Mouse (Mus musculus): ENCODE data around the gene BC025920. TPM values are rescaled to one million over a fixed set of nuclear protein-coding genes. Genes with fewer than 3 reads are reported as not detected.

BC025920 gene
- polyA plus RNA-seq, 1 experiment, result 0.25 TPM

GRCm38 (mm10) chr10:81560719-81561459, 45.2 kb upstream of the BC025920 start:
- TF ChIP-seq MAX (IDR thresholded peaks at IDR 0.05), result no peak
- no peak for TF ChIP-seq MYOG (IDR thresholded peaks at IDR 0.05; ENCODE audit: control insufficient read depth, extremely low read depth, insufficient read length)
- no peak for TF ChIP-seq FOSL1 (IDR thresholded peaks at IDR 0.05; ENCODE audit: insufficient read depth, low read length, poor library complexity, severe bottlenecking)
- no peak for TF ChIP-seq CEBPB (IDR thresholded peaks at IDR 0.05; ENCODE audit: low read depth)
- TF ChIP-seq USF1 (IDR thresholded peaks at IDR 0.05; ENCODE audit: low read depth), result no peak
- no peak for TF ChIP-seq MYOD1 (IDR thresholded peaks at IDR 0.05; ENCODE audit: control insufficient read depth, insufficient read length, low read depth)
- no peak for TF ChIP-seq CTCF (IDR thresholded peaks at IDR 0.05; ENCODE audit: control insufficient read depth, insufficient read depth, insufficient read length)
- Histone ChIP-seq H3K27me3 (ENCODE audit: control insufficient read depth, insufficient read depth, insufficient read length) (no peaks in the 10 kb centered on the region), H3K4me3 (ENCODE audit: insufficient read depth, poor library complexity, severe bottlenecking) (peak overlapping the region; percentile 95), H3ac (ENCODE audit: control insufficient read depth, insufficient read length, low read depth) (peak overlapping the region; percentile 97), H3K79me2 (ENCODE audit: control insufficient read depth, insufficient read depth) (peaks cover 52% of the 10 kb centered on the region), H3K36me3 (ENCODE audit: control insufficient read depth, insufficient read depth) (peaks cover 37% of the 10 kb centered on the region), H3K79me3 (ENCODE audit: low read depth) (peaks cover 30% of the 10 kb centered on the region)

GRCm38 (mm10) chr10:81562411-81562810, 43.7 kb upstream of the BC025920 start:
- Histone ChIP-seq H3K79me3 (ENCODE audit: low read depth) (peaks cover 30% of the 10 kb centered on the region), H3K79me2 (ENCODE audit: control insufficient read depth, insufficient read depth) (peaks cover 52% of the 10 kb centered on the region), H3K4me3 (ENCODE audit: insufficient read depth, poor library complexity, severe bottlenecking) (no peak overlapping the region), H3K27me3 (ENCODE audit: control insufficient read depth, insufficient read depth, insufficient read length) (no peaks in the 10 kb centered on the region), H3ac (ENCODE audit: control insufficient read depth, insufficient read length, low read depth) (no peak overlapping the region), H3K36me3 (ENCODE audit: control insufficient read depth, insufficient read depth) (peaks cover 49% of the 10 kb centered on the region)
- TF ChIP-seq CTCF (IDR thresholded peaks at IDR 0.05; ENCODE audit: control insufficient read depth, insufficient read depth, insufficient read length) (no peak), CEBPB (IDR thresholded peaks at IDR 0.05; ENCODE audit: low read depth) (no peak), MAX (IDR thresholded peaks at IDR 0.05) (no peak), USF1 (IDR thresholded peaks at IDR 0.05; ENCODE audit: low read depth) (no peak), FOSL1 (IDR thresholded peaks at IDR 0.05; ENCODE audit: insufficient read depth, low read length, poor library complexity, severe bottlenecking) (no peak), MYOG (IDR thresholded peaks at IDR 0.05; ENCODE audit: control insufficient read depth, extremely low read depth, insufficient read length) (no peak), MYOD1 (IDR thresholded peaks at IDR 0.05; ENCODE audit: control insufficient read depth, insufficient read length, low read depth) (no peak)

- Histone ChIP-seq H3K79me3 (ENCODE audit: low read depth) (peaks cover 30% of the 10 kb centered on the region), H3K79me2 (ENCODE audit: control insufficient read depth, insufficient read depth) (peaks cover 52% of the 10 kb centered on the region), H3K36me3 (ENCODE audit: control insufficient read depth, insufficient read depth) (peaks cover 49% of the 10 kb centered on the region), H3ac (ENCODE audit: control insufficient read depth, insufficient read length, low read depth) (no peak overlapping the region), H3K4me3 (ENCODE audit: insufficient read depth, poor library complexity, severe bottlenecking) (no peak overlapping the region), H3K27me3 (ENCODE audit: control insufficient read depth, insufficient read depth, insufficient read length) (no peaks in the 10 kb centered on the region)
- no peak for TF ChIP-seq FOSL1 (IDR thresholded peaks at IDR 0.05; ENCODE audit: insufficient read depth, low read length, poor library complexity, severe bottlenecking)
- no peak for TF ChIP-seq USF1 (IDR thresholded peaks at IDR 0.05; ENCODE audit: low read depth)
- TF ChIP-seq CEBPB (IDR thresholded peaks at IDR 0.05; ENCODE audit: low read depth), result no peak
- TF ChIP-seq MYOD1 (IDR thresholded peaks at IDR 0.05; ENCODE audit: control insufficient read depth, insufficient read length, low read depth), result peak; percentile 7
Measured at GRCm38 (mm10) chr10:81563481-81563880, 42.6 kb upstream of the BC025920 start.

- H3K4me3 ChIP-seq (ENCODE audit: insufficient read depth, poor library complexity, severe bottlenecking), result no peak overlapping the region
- H3ac ChIP-seq (ENCODE audit: control insufficient read depth, insufficient read length, low read depth), result no peak overlapping the region
- H3K27me3 ChIP-seq (ENCODE audit: control insufficient read depth, insufficient read depth, insufficient read length), result no peaks in the 10 kb centered on the region
- peaks cover 52% of the 10 kb centered on the region for H3K79me2 ChIP-seq (ENCODE audit: control insufficient read depth, insufficient read depth)
- no peak for TF ChIP-seq CEBPB (IDR thresholded peaks at IDR 0.05; ENCODE audit: low read depth)
- H3K79me3 ChIP-seq (ENCODE audit: low read depth), result peaks cover 30% of the 10 kb centered on the region
- H3K36me3 ChIP-seq (ENCODE audit: control insufficient read depth, insufficient read depth), result peaks cover 49% of the 10 kb centered on the region
Measured at GRCm38 (mm10) chr10:81564216-81564615, 41.9 kb upstream of the BC025920 start.

DNA sequence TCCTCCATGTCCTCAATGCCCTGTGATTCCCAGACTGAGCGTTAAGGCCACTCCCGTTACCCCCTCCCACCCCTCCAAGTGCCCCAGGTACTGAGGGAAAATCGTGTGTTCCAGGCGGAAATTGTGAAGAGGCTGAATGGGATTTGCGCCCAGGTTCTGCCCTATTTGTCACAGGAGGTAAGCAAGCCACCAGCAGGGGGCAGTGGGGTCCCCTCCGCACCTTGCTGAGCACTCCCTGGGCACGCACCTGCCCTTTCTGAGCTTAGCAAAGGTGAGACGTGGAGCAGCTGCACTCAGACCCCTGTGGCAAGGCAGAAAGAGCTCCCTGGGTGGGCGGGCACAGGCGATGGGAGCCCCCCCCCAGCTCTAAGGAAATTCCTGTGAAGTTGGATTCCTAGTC, 41.3 kb upstream of the BC025920 start:
- peaks cover 49% of the 10 kb centered on the region for H3K36me3 ChIP-seq (ENCODE audit: control insufficient read depth, insufficient read depth)
- peaks cover 47% of the 10 kb centered on the region for H3K79me2 ChIP-seq (ENCODE audit: control insufficient read depth, insufficient read depth)
- H3ac ChIP-seq (ENCODE audit: control insufficient read depth, insufficient read length, low read depth), result no peak overlapping the region
- no peak overlapping the region for H3K4me3 ChIP-seq (ENCODE audit: insufficient read depth, poor library complexity, severe bottlenecking)
- H3K27me3 ChIP-seq (ENCODE audit: control insufficient read depth, insufficient read depth, insufficient read length), result no peaks in the 10 kb centered on the region
- TF ChIP-seq MYOD1 (IDR thresholded peaks at IDR 0.05; ENCODE audit: control insufficient read depth, insufficient read length, low read depth), result no peak
- TF ChIP-seq CTCF (IDR thresholded peaks at IDR 0.05; ENCODE audit: control insufficient read depth, insufficient read depth, insufficient read length), result peak; percentile 43
- H3K79me3 ChIP-seq (ENCODE audit: low read depth), result peaks cover 27% of the 10 kb centered on the region
